Mouse (Mus musculus): ENCODE measurements around the gene Snrpg.

DNA sequence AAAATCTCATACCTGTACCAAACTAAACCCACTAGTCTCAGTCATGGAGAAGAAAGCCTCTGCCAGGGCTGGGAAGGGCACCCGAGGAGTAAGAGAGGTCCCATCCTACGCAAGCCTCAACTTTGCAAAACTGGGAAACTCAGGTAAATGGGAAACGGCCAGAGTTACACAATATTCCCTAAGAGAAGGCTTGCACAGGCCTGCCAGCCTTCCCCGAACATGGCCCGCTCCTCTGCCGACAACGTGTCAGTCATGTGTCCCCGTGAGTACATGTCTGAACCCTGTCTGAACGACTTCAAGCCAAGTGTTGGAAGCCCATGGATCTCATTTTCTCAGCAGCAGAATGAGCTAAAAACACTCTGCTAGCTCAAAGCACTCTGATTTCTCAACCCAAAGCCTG, 23.9 kb downstream of the Snrpg start:
- no peak for TF ChIP-seq CTCF (IDR thresholded peaks at IDR 0.05; ENCODE audit: low read depth)
- no peak for TF ChIP-seq EP300 (IDR thresholded peaks at IDR 0.05; ENCODE audit: low read depth)
